Comparison of ENCODE assay signal across 10 mouse cellular contexts in genomic region chr16:43890747-43891336, GRCm38 (mm10). TPM values are rescaled to one million over a fixed set of nuclear protein-coding genes. Genes with fewer than 3 reads are reported as not detected.
DNase-seq lines count a peak whose midpoint lies in the region; ATAC-seq and TF ChIP-seq lines count a peak whose summit lies in the region.
"Had no signal": no experiment of that assay in that cellular context is flagged by ENCODE, and none has a peak within 500 bp of the region (broad histone marks: within the 10 kb centered on the region; RNA-seq: fewer than 3 reads in every experiment).

No protein-coding gene starts in this region.

- H3K9me3 ChIP-seq in erythroblast, embryonic 14.5 days (ENCODE audit: control insufficient read depth, low read length), result no peaks in the 10 kb centered on the region
- H3K9me3 ChIP-seq in lung, postnatal 0 days (ENCODE audit: low read length), result no peaks in the 10 kb centered on the region
- no peaks in the 10 kb centered on the region for H3K9me3 ChIP-seq in intestine, embryonic 14.5 days (ENCODE audit: control insufficient read depth, low read length)
- no peaks in the 10 kb centered on the region for H3K9me3 ChIP-seq in neural tube, embryonic 12.5 days

- DNase-seq in lung, postnatal 0 days (ENCODE audit: low spot score), result no peak
- DNase-seq in lung, postnatal 36 days, result no peak
- no peak for DNase-seq in intestine, embryonic 14.5 days (ENCODE audit: low spot score)
- no peak for DNase-seq in cerebellum, postnatal 36 days
- no peak for DNase-seq in thymus, postnatal 36 days
- DNase-seq: adrenal gland, adult 2 months; thymus, postnatal 25 days had no signal

- no peak for TF ChIP-seq CTCF in lung, postnatal 0 days (IDR thresholded peaks at IDR 0.05)

- H3K27ac ChIP-seq in lung, postnatal 0 days (ENCODE audit: low read length), result no peak overlapping the region
- H3K27ac ChIP-seq in intestine, embryonic 14.5 days (ENCODE audit: low read depth), result no peak overlapping the region
- no peak overlapping the region for H3K27ac ChIP-seq in neural tube, embryonic 12.5 days

- TF ChIP-seq EP300 in lung, postnatal 0 days (IDR thresholded peaks at IDR 0.05), result no peak

- H3K4me3 ChIP-seq in erythroblast, embryonic 14.5 days (replicated peaks), result peak overlapping the region; percentile 87
- no peak overlapping the region for H3K4me3 ChIP-seq in lung, postnatal 0 days (ENCODE audit: low read depth, low read length)
- peak overlapping the region; percentile 66; the same call in 1 of the 2 replicates for H3K4me3 ChIP-seq in intestine, embryonic 14.5 days (ENCODE audit: low read depth, low read length)
- H3K4me3 ChIP-seq in neural tube, embryonic 12.5 days, result no peak overlapping the region

- 67% methylated on average over 4 of the region's 4 CpGs for WGBS in lung, postnatal 0 days
- 86% methylated on average over 4 of the region's 4 CpGs for WGBS in intestine, embryonic 14.5 days
- WGBS in neural tube, embryonic 12.5 days, result 88% methylated on average over 4 of the region's 4 CpGs

- 0 out of 2 replicates have a peak overlapping the region, but pooled peaks have one; percentile 63 for H3K4me2 ChIP-seq in lung, postnatal 0 days (replicated peaks; ENCODE audit: low read depth, low read length)
- H3K4me2 ChIP-seq in intestine, embryonic 14.5 days (ENCODE audit: low read length), result peak overlapping the region; percentile 74
- H3K4me2 ChIP-seq in neural tube, embryonic 12.5 days (replicated peaks), result peak overlapping the region; percentile 70

- H3K4me1 ChIP-seq in erythroblast, embryonic 14.5 days (ENCODE audit: control insufficient read depth), result peaks cover 25% of the 10 kb centered on the region
- peaks cover 6% of the 10 kb centered on the region; the same call in 1 of the 2 replicates for H3K4me1 ChIP-seq in lung, postnatal 0 days (ENCODE audit: insufficient read depth, low read depth, low read length)
- 0 out of 2 replicates have a peak, but pooled peaks cover 6% of the 10 kb centered on the region for H3K4me1 ChIP-seq in intestine, embryonic 14.5 days (replicated peaks; ENCODE audit: control insufficient read depth, insufficient read depth, low read length)
- peaks cover 10% of the 10 kb centered on the region; the same call in 1 of the 2 replicates for H3K4me1 ChIP-seq in neural tube, embryonic 12.5 days

- H3K9ac ChIP-seq in lung, postnatal 0 days (replicated peaks; ENCODE audit: low read depth), result no peak overlapping the region
- peak overlapping the region; percentile 82 for H3K9ac ChIP-seq in intestine, embryonic 14.5 days (ENCODE audit: low read length)
- no peak overlapping the region for H3K9ac ChIP-seq in neural tube, embryonic 12.5 days

- no peaks in the 10 kb centered on the region for H3K36me3 ChIP-seq in erythroblast, embryonic 14.5 days (ENCODE audit: control insufficient read depth)
- no peaks in the 10 kb centered on the region for H3K36me3 ChIP-seq in lung, postnatal 0 days (ENCODE audit: insufficient read depth, low read length)
- no peaks in the 10 kb centered on the region; the same call in 1 of the 2 replicates for H3K36me3 ChIP-seq in intestine, embryonic 14.5 days (ENCODE audit: control insufficient read depth, insufficient read depth, low read length)
- no peaks in the 10 kb centered on the region for H3K36me3 ChIP-seq in neural tube, embryonic 12.5 days

- H3K27me3 ChIP-seq in erythroblast, embryonic 14.5 days (ENCODE audit: control insufficient read depth), result no peaks in the 10 kb centered on the region
- no peaks in the 10 kb centered on the region for H3K27me3 ChIP-seq in lung, postnatal 0 days (replicated peaks; ENCODE audit: insufficient read depth, low read length)
- no peaks in the 10 kb centered on the region for H3K27me3 ChIP-seq in intestine, embryonic 14.5 days (replicated peaks; ENCODE audit: control insufficient read depth, insufficient read depth, low read length)
- H3K27me3 ChIP-seq in neural tube, embryonic 12.5 days (replicated peaks), result no peaks in the 10 kb centered on the region

- ATAC-seq in erythroblast, adult 5-6 weeks (replicated peaks; ENCODE audit: low FRiP score, poor library complexity, severe bottlenecking), result no peak
- ATAC-seq in lung, postnatal 0 days, result no peak
- no peak for ATAC-seq in intestine, embryonic 14.5 days (replicated peaks; ENCODE audit: low FRiP score, low TSS enrichment, low read depth)
- ATAC-seq in neural tube, embryonic 12.5 days (ENCODE audit: low FRiP score, low read depth), result no peak

RNA-seq across cellular contexts. Expression of gene Ccdc191, which starts 1.2 kb away (rescaled TPM):
- polyA plus RNA-seq in erythroblast, embryonic 14.5 days (2012), result 0.11 and 0.12 TPM in 2 replicates
- 0.63 and 5.8 TPM in 2 replicates for total RNA-seq in erythroblast, adult 5-6 weeks (2015; ENCODE audit: low replicate concordance)
- 1.4 and 1.7 TPM in 2 replicates for total RNA-seq in erythroblast, adult 5-6 weeks (2017; ENCODE audit: low replicate concordance)
- polyA plus RNA-seq in lung, postnatal 0 days (2015; fragmentation: Nextera tagmentation; extraction: Ambion mirVana), result 11.0 and 11.9 TPM in 2 replicates
- 10.7 and 10.8 TPM in 2 replicates for polyA plus RNA-seq in intestine, embryonic 14.5 days (2014; fragmentation: Nextera tagmentation; extraction: Ambion mirVana)
- polyA plus RNA-seq in neural tube, embryonic 12.5 days (2016; fragmentation: Nextera tagmentation; extraction: Ambion mirVana), result 11.3 and 14.1 TPM in 2 replicates

RNA-seq across cellular contexts. Expression of gene Qtrt2, which starts 35.8 kb away (rescaled TPM):
- polyA plus RNA-seq in erythroblast, embryonic 14.5 days (2012), result 0.04 TPM in 1 of 2 replicates, not detected in the other
- 2.1 and 4.8 TPM in 2 replicates for total RNA-seq in erythroblast, adult 5-6 weeks (2015; ENCODE audit: low replicate concordance)
- 5.5 and 7.5 TPM in 2 replicates for total RNA-seq in erythroblast, adult 5-6 weeks (2017; ENCODE audit: low replicate concordance)
- polyA plus RNA-seq in lung, postnatal 0 days (2015; fragmentation: Nextera tagmentation; extraction: Ambion mirVana), result 9.3 and 10.1 TPM in 2 replicates
- polyA plus RNA-seq in intestine, embryonic 14.5 days (2014; fragmentation: Nextera tagmentation; extraction: Ambion mirVana), result 34.3 and 38.0 TPM in 2 replicates
- 24.8 and 25.8 TPM in 2 replicates for polyA plus RNA-seq in neural tube, embryonic 12.5 days (2016; fragmentation: Nextera tagmentation; extraction: Ambion mirVana)

Comparison
In these comparisons a context has a peak if more than half of its experiments do, and no peak if none do; other contexts are left out.
1. H3K4me3 ChIP-seq: peak in erythroblast, embryonic 14.5 days (single experiment) and intestine, embryonic 14.5 days (single experiment); none in lung, postnatal 0 days (single experiment) and neural tube, embryonic 12.5 days (single experiment).
2. RNA of gene Ccdc191, which starts 1.2 kb away (polyA plus RNA-seq): 11.3 to 14.1 TPM in neural tube, embryonic 12.5 days, 11.0 to 11.9 TPM in lung, postnatal 0 days and 10.7 to 10.8 TPM in intestine, embryonic 14.5 days; 0.11 to 0.12 TPM in erythroblast, embryonic 14.5 days; every median in the first group is over 10 times any median in the second.
3. Peak in every context shown above with its lines, with median percentiles within 50 percentile points of each other: H3K4me2 ChIP-seq.